Mouse (Mus musculus) testis, adult 2 months (tissue): Measurements from ENCODE around the gene Rxrg. TPM values are rescaled to one million over a fixed set of nuclear protein-coding genes. Genes with fewer than 3 reads are reported as not detected.

Source experiments
- H3K27ac ChIP-seq: fragments of 200-500 bp; 2 replicates; pipeline ENCODE4 v1.5.1; 2012; ENCODE audit warnings: low read depth, low read length; ENCODE audit not compliant: control insufficient read depth, insufficient read depth
- H3K27me3 ChIP-seq: fragments of 200-500 bp; 2 replicates; pipeline ENCODE4 v1.6.1; 2012; ENCODE audit warnings: mild to moderate bottlenecking, low read length, moderate library complexity; ENCODE audit not compliant: control insufficient read depth, insufficient read depth
- H3K36me3 ChIP-seq: fragments of 200-500 bp; 2 replicates; pipeline ENCODE4 v1.6.1; 2012; ENCODE audit warnings: mild to moderate bottlenecking, low read length; ENCODE audit not compliant: control insufficient read depth, insufficient read depth
- H3K4me1 ChIP-seq: fragments of 200-500 bp; 2 replicates; pipeline ENCODE4 v1.6.1; 2012; ENCODE audit warnings: low read length; ENCODE audit not compliant: control insufficient read depth, insufficient read depth
- H3K4me3 ChIP-seq: fragments of 200-500 bp; 2 replicates; pipeline ENCODE4 v1.5.1; 2012; ENCODE audit warnings: low read depth, mild to moderate bottlenecking, low read length, moderate library complexity, mixed read lengths; ENCODE audit not compliant: control insufficient read depth
- CTCF ChIP-seq: fragments of 200-500 bp; IDR thresholded peaks from 2 replicates; pipeline ENCODE4 v1.5.1; 2012; ENCODE audit warnings: low read depth, mild to moderate bottlenecking, inconsistent platforms, low read length, moderate library complexity; ENCODE audit not compliant: control insufficient read depth, insufficient read depth, insufficient replicate concordance
- POLR2A ChIP-seq: fragments of 200-500 bp; IDR thresholded peaks from 2 replicates; pipeline ENCODE4 v1.6.1; 2012; ENCODE audit warnings: low read depth, mild to moderate bottlenecking, inconsistent platforms, low read length, moderate library complexity; ENCODE audit not compliant: control insufficient read depth
- polyA plus RNA-seq: library from polyadenylated mRNA; depleted of rRNA; stranded (reverse); fragments of >200 nt; gene quantifications from 2 replicates; pipeline ENCODE4 v1.2.3, GENCODE M21; 2012

The Rxrg gene
- polyA plus RNA-seq, 1 experiment: 1.8 TPM

DNA sequence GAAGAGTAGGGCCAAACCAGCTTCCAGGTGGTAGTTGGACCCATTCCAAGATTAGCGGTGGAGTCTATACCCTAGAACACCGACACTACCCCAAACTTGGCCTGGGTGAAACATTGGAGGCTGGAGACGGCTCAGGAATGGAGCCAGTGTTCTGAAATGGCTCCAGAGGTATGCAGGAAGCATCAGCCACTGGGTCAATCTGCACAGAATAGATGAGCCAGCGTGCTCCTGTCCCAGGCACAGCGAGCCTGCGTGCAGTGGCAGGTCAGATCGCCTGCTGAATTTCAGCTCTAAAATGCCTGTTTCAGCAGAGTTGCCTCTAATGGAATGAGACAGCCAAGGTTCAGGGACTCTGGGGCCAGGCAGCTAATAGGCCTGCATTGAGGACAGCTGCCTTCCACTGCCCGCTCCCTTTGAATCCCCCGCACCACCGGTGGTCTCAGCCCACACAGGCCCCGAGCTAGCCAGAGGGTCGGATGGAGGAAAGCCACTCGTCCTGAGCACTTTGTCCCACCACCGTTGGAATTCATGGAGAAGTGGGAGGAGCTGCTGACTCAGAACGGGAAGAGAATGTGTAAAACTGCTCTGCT lies 22.1 kb downstream of the Rxrg start:
- TF ChIP-seq CTCF (no peak), POLR2A (no peak)
- Histone ChIP-seq H3K27ac (no peak overlapping the region), H3K27me3 (no peaks in the 10 kb centered on the region), H3K4me3 (no peak overlapping the region), H3K4me1 (peaks cover 5% of the 10 kb centered on the region), H3K36me3 (no peaks in the 10 kb centered on the region)

DNA sequence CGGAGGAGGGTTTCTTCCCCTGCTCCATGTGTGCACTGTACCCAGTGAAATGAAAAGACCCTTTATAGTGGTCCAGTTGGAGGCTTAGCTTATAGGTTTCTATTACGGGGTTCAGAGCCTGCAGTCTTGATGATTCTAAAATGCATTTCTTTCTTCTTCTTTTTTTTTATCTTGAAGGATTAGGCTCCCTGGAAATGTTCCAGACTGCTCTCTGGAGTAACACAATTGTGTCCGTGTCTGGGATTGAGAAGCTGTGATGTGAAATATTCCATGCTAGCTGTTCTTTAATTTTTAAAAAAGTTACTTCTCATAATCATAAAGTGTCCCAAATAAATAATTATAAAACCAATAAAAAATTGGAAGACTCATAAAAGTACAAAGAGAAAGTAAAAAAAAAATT lies 26.9 kb downstream of the Rxrg start:
- H3K36me3 ChIP-seq: no peaks in the 10 kb centered on the region
- H3K4me3 ChIP-seq: no peak overlapping the region
- TF ChIP-seq CTCF (no peak), POLR2A (no peak)
- H3K27me3 ChIP-seq: no peaks in the 10 kb centered on the region
- H3K4me1 ChIP-seq: no peaks in the 10 kb centered on the region
- no peak overlapping the region for H3K27ac ChIP-seq

DNA sequence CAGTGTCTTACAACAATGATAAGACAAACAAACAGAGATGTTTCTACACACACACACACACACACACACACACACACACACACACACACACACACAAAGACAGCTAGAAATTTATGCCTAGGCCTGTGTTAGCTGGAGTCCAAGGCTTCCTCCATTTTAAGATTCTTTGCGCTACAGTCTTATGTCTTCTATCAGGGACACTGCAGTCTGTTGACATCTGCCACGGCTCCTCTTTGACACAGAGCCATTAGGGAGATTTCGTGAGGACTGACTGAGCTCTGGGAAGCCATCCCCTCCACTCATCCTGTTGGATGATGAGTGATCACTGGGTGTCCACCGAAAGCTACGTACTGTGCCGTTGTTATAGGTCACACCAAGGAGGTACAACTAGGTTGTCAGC lies 33.6 kb downstream of the Rxrg start:
- Histone ChIP-seq H3K27me3 (no peaks in the 10 kb centered on the region), H3K27ac (no peak overlapping the region)
- TF ChIP-seq CTCF (no peak), POLR2A (no peak)

DNA sequence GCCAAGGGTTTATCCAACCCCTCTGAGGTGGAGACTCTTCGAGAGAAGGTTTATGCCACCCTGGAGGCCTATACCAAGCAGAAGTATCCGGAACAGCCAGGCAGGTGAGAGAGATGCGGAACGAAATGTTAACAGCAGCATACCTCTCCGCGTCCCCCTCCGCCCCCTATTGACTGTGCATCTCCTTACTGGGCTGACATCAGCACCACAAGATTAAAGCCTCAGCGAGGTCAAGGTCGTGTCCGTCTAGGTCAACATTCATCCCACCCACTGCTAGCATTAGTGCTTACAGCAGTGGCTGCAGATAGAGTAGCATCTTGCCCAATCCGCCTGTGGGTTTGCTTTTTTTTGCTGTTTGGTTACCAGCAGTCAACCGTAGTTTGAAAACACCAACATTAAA lies 37.5 kb downstream of the Rxrg start:
- Histone ChIP-seq H3K4me3 (no peak overlapping the region), H3K27me3 (no peaks in the 10 kb centered on the region), H3K27ac (no peak overlapping the region), H3K36me3 (no peaks in the 10 kb centered on the region), H3K4me1 (no peaks in the 10 kb centered on the region)
- TF ChIP-seq CTCF: no peak
- TF ChIP-seq POLR2A: no peak

More for the DNA sequence above, 33.6 kb downstream of the Rxrg start:
- Histone ChIP-seq H3K4me1 (no peaks in the 10 kb centered on the region), H3K36me3 (no peaks in the 10 kb centered on the region), H3K4me3 (no peak overlapping the region)

DNA sequence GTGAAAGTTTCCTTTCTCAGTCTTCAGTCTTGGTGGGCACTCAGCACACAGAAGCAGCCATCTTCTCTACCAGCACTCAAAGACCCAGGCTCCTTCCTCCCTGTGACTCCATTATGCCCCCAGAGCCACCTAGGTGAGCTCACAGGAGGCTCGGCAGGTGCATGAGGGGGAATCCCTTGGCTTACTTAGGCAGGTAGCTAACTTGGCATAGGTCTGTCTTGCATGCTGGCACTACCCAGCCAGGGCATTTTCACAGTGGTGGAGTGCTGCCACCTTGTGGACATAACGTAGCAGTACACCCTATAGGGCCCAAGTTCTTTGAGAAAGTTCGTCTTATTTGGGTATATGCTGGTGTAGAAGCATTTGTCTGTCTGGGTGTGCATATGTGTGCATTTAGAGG lies 38.8 kb downstream of the Rxrg start:
- Histone ChIP-seq H3K4me3 (no peak overlapping the region), H3K27ac (no peak overlapping the region), H3K27me3 (no peaks in the 10 kb centered on the region), H3K4me1 (no peaks in the 10 kb centered on the region), H3K36me3 (no peaks in the 10 kb centered on the region)
- TF ChIP-seq POLR2A: no peak
- TF ChIP-seq CTCF: peak; percentile 91

DNA sequence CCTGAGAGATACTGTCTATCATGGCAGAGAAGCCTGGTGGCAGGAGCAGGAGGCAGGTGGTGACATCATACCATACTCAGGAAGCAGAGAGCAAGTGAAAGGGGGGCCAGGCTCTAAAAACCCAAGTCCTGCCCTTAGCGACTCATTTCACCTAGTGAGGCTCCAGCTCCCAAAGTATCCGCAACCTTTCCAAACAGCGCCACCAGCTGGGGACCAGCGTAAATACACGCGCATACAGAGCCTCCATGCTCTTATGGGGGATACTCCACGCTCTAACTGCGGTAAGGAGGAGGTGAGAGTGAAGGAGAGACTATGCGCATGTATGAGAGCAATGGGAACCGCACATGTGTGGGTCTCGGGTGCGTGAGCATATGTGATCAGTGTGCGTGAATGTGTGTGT lies 39.9 kb downstream of the Rxrg start:
- Histone ChIP-seq H3K4me1 (no peaks in the 10 kb centered on the region), H3K36me3 (no peaks in the 10 kb centered on the region), H3K4me3 (no peak overlapping the region), H3K27me3 (no peaks in the 10 kb centered on the region), H3K27ac (no peak overlapping the region)
- TF ChIP-seq CTCF (peak; percentile 74), POLR2A (no peak)

DNA sequence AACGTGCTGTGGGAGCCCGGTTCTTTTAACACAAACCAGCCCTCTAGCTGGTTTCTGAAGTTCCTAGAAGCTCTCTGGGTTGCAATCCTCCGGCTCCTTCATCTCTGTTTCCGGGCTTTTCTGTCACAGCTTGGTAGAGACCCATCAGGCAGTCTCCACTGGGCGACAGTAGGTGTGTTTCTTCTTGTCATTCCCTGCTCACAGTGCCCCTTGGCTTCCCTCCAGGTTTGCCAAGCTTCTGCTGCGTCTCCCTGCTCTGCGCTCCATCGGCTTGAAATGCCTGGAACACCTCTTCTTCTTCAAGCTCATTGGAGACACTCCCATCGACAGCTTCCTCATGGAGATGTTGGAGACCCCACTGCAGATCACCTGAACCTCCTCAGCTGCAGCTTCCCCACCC lies 40.7 kb downstream of the Rxrg start:
- TF ChIP-seq CTCF: no peak
- no peaks in the 10 kb centered on the region for H3K36me3 ChIP-seq
- H3K4me3 ChIP-seq: no peak overlapping the region
- H3K4me1 ChIP-seq: no peaks in the 10 kb centered on the region
- no peaks in the 10 kb centered on the region for H3K27me3 ChIP-seq
- H3K27ac ChIP-seq: no peak overlapping the region

DNA sequence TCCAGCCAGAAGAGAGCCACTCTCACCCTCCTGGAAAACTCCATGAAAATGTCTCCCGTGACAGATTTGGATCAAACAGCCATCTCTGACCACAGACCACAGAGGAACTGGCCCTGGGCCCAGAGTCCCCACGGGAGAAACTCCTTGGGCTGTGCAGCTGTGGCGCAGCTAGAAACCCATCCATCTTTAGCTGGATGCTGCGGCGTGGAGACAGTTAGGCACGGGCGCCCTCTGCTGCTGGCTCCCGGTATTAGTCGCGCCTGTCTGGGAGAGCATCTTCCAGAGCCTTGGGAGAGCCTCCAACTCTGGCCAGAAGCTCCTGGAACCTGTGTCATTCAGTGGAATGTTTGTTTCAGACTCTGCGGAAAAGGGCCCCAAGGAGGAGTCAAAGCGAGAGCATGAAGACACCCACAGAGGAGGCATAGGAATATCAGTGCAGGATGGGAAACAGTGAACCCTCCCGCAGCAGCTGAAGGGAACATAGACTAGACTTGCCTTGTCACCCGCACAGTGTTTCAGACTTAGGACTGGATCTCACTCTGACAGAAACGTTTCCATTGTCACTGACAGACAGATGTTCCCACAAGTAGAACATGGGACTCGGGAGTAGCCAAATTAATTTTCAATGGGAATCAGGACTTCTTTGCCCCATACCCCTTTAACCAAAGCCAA lies 46.8 kb downstream of the Rxrg start:
- TF ChIP-seq CTCF (peak; percentile 90), POLR2A (no peak)
- Histone ChIP-seq H3K36me3 (no peaks in the 10 kb centered on the region), H3K4me1 (peaks cover 3% of the 10 kb centered on the region), H3K4me3 (no peak overlapping the region), H3K27me3 (no peaks in the 10 kb centered on the region), H3K27ac (no peak overlapping the region)
